In the genomic region with DNA sequence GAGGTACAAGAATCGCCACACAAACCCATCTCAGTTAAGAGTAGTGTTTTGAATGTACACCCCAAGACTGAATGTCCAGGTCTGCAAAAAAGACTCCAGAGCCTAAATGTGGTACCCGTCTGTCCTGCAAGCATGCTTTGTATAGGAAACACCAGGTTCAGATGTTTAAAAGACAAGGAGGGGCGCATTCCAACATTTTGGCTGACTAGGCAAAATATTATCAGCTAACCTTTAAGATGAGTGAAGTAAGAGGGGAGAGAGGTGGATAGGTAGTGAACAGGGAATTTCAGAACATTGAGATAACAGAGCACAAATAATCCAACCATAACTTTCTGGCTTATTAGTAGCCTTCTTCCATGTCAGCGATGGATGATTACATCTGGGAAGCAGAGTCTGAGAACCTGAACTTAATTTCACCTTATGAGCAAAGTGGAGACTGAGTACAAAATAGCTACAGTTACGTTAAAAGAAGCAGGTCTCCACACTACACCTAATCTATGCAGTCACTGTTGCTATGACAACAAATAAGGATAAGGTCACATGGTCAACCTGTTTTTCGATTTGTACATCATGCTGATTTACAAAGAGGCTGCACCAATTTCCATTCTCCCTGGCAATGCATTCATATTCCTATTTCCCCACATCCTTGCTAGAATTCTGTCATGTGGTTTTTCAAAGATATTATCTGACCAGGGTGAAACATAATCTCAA, we compare ENCODE assay signal across 15 mouse cellular contexts.
"Had no signal": no experiment of that assay in that cellular context is flagged by ENCODE, and none has a peak within 500 bp of the region (broad histone marks: within the 10 kb centered on the region; RNA-seq: fewer than 3 reads in every experiment).

No protein-coding gene starts in this region.

- H3K4me3 ChIP-seq: limb, embryonic 10.5 days; liver, embryonic 15.5 days; neural tube, embryonic 12.5 days; stomach, embryonic 15.5 days had no signal

- H3K27me3 ChIP-seq: liver, embryonic 15.5 days; neural tube, embryonic 12.5 days; stomach, embryonic 15.5 days had no signal

- H3K9me3 ChIP-seq: limb, embryonic 10.5 days; liver, embryonic 15.5 days; neural tube, embryonic 12.5 days; stomach, embryonic 15.5 days had no signal

- H3K9ac ChIP-seq: liver, embryonic 15.5 days; neural tube, embryonic 12.5 days; stomach, embryonic 15.5 days had no signal

- DNase-seq: kidney, adult 9 months; kidney, postnatal 4 days; lung, adult 2 months; lung, postnatal 36 days; right cerebral cortex, postnatal 4 days; spleen, adult 18-20 months; thymus, adult 2 months; thymus, postnatal 25 days had no signal

- H3K36me3 ChIP-seq: limb, embryonic 10.5 days; liver, embryonic 15.5 days; neural tube, embryonic 12.5 days; stomach, embryonic 15.5 days had no signal

- H3K4me2 ChIP-seq: liver, embryonic 11.5 days; liver, embryonic 15.5 days; neural tube, embryonic 12.5 days; stomach, embryonic 15.5 days had no signal

- ATAC-seq: lung, postnatal 0 days had no signal

- H3K27ac ChIP-seq: kidney, postnatal 0 days; limb, embryonic 10.5 days; liver, embryonic 15.5 days; neural tube, embryonic 12.5 days; stomach, embryonic 15.5 days had no signal

- H3K4me1 ChIP-seq: limb, embryonic 10.5 days; liver, embryonic 15.5 days; neural tube, embryonic 12.5 days; stomach, embryonic 15.5 days had no signal
